In genomic region chr14:8332314-8333252, GRCm38 (mm10) we compare ENCODE assay signal across 19 mouse cellular contexts. TPM values are rescaled to one million over a fixed set of nuclear protein-coding genes. Genes with fewer than 3 reads are reported as not detected.
DNase-seq lines count a peak whose midpoint lies in the region; ATAC-seq lines count a peak whose summit lies in the region.
"Had no signal": no experiment of that assay in that cellular context is flagged by ENCODE, and none has a peak within 500 bp of the region (broad histone marks: within the 10 kb centered on the region; RNA-seq: fewer than 3 reads in every experiment).

No protein-coding gene starts in this region.

- H3K36me3 ChIP-seq in hindbrain, embryonic 10.5 days = no peaks in the 10 kb centered on the region
- H3K36me3 ChIP-seq in hindbrain, embryonic 16.5 days (ENCODE audit: control insufficient read depth, insufficient read depth, low read length) = no peaks in the 10 kb centered on the region
- H3K36me3 ChIP-seq in kidney, embryonic 16.5 days (ENCODE audit: insufficient read depth, low read length) = no peaks in the 10 kb centered on the region
- H3K36me3 ChIP-seq in forebrain, embryonic 16.5 days (ENCODE audit: control insufficient read depth, insufficient read depth) = no peaks in the 10 kb centered on the region
- H3K36me3 ChIP-seq: limb, embryonic 12.5 days; lung, embryonic 15.5 days; midbrain, embryonic 10.5 days had no signal

- no peak for ATAC-seq in hindbrain, embryonic 16.5 days
- ATAC-seq in kidney, embryonic 16.5 days (ENCODE audit: low FRiP score, low TSS enrichment) = 0 out of 2 replicates have a peak, but pooled peaks have one; percentile 4
- no peak for ATAC-seq in forebrain, embryonic 16.5 days

- WGBS in hindbrain, embryonic 10.5 days = 84% methylated on average over 11 of the region's 11 CpGs
- WGBS in hindbrain, embryonic 16.5 days = 88% methylated on average over 11 of the region's 11 CpGs
- 65% methylated on average over 11 of the region's 11 CpGs for WGBS in kidney, embryonic 16.5 days
- 88% methylated on average over 11 of the region's 11 CpGs for WGBS in forebrain, embryonic 16.5 days

- H3K4me1 ChIP-seq in hindbrain, embryonic 10.5 days (replicated peaks) = peaks cover 27% of the 10 kb centered on the region
- H3K4me1 ChIP-seq in hindbrain, embryonic 16.5 days (ENCODE audit: control insufficient read depth, insufficient read depth, low read depth, low read length) = peaks cover 8% of the 10 kb centered on the region
- peaks cover 57% of the 10 kb centered on the region for H3K4me1 ChIP-seq in kidney, embryonic 16.5 days (ENCODE audit: insufficient read depth, low read length)
- H3K4me1 ChIP-seq in forebrain, embryonic 16.5 days (replicated peaks; ENCODE audit: control insufficient read depth, insufficient read depth, low read length) = peaks cover 16% of the 10 kb centered on the region

- H3K27me3 ChIP-seq in hindbrain, embryonic 10.5 days (ENCODE audit: insufficient read depth, poor library complexity, severe bottlenecking) = no peaks in the 10 kb centered on the region; the same call in 1 of the 2 replicates
- H3K27me3 ChIP-seq in hindbrain, embryonic 16.5 days (replicated peaks; ENCODE audit: control insufficient read depth, insufficient read depth, low read length) = no peaks in the 10 kb centered on the region
- no peaks in the 10 kb centered on the region; the same call in 1 of the 2 replicates for H3K27me3 ChIP-seq in kidney, embryonic 16.5 days (ENCODE audit: insufficient read depth, low read length)
- H3K27me3 ChIP-seq in forebrain, embryonic 16.5 days (replicated peaks; ENCODE audit: control insufficient read depth, insufficient read depth, low read length) = no peaks in the 10 kb centered on the region
- H3K27me3 ChIP-seq: CH12.LX; forebrain, embryonic 13.5 days; limb, embryonic 12.5 days; lung, embryonic 15.5 days had no signal

- no peak overlapping the region for H3K9ac ChIP-seq in hindbrain, embryonic 16.5 days (ENCODE audit: low read depth, low read length)
- H3K9ac ChIP-seq in kidney, embryonic 16.5 days (replicated peaks; ENCODE audit: low read length) = no peak overlapping the region
- no peak overlapping the region for H3K9ac ChIP-seq in forebrain, embryonic 16.5 days (replicated peaks; ENCODE audit: low read depth, low read length)
- H3K9ac ChIP-seq: forebrain, embryonic 13.5 days; limb, embryonic 12.5 days; liver, embryonic 14.5 days; lung, embryonic 15.5 days had no signal

- no peaks in the 10 kb centered on the region for H3K9me3 ChIP-seq in hindbrain, embryonic 10.5 days
- H3K9me3 ChIP-seq in hindbrain, embryonic 16.5 days (ENCODE audit: control insufficient read depth, low read length) = no peaks in the 10 kb centered on the region
- no peaks in the 10 kb centered on the region; the same call in 1 of the 2 replicates for H3K9me3 ChIP-seq in kidney, embryonic 16.5 days (ENCODE audit: low read length)
- H3K9me3 ChIP-seq in forebrain, embryonic 16.5 days (ENCODE audit: control insufficient read depth, low read length) = no peaks in the 10 kb centered on the region
- H3K9me3 ChIP-seq: forebrain, embryonic 13.5 days; limb, embryonic 12.5 days; lung, embryonic 15.5 days; midbrain, embryonic 10.5 days had no signal

- no peak overlapping the region for H3K4me2 ChIP-seq in hindbrain, embryonic 16.5 days (ENCODE audit: low read length)
- H3K4me2 ChIP-seq in kidney, embryonic 16.5 days (replicated peaks; ENCODE audit: low read depth, low read length) = no peak overlapping the region
- H3K4me2 ChIP-seq in forebrain, embryonic 16.5 days (ENCODE audit: low read length) = no peak overlapping the region
- H3K4me2 ChIP-seq: forebrain, embryonic 13.5 days; limb, embryonic 12.5 days; lung, embryonic 15.5 days had no signal

- peak overlapping the region; percentile 53; the same call in 1 of the 2 replicates for H3K27ac ChIP-seq in hindbrain, embryonic 10.5 days
- H3K27ac ChIP-seq in hindbrain, embryonic 16.5 days (ENCODE audit: low read depth, low read length) = no peak overlapping the region
- H3K27ac ChIP-seq in kidney, embryonic 16.5 days (ENCODE audit: low read length) = peak overlapping the region; percentile 88
- H3K27ac ChIP-seq in forebrain, embryonic 16.5 days (ENCODE audit: low read length) = no peak overlapping the region
- H3K27ac ChIP-seq: forebrain, embryonic 13.5 days; limb, embryonic 12.5 days; liver, embryonic 14.5 days; lung, embryonic 15.5 days; macrophage; midbrain, embryonic 10.5 days had no signal

- no peak for DNase-seq in hindbrain, embryonic 10.5 days (ENCODE audit: low spot score)
- peak; percentile 87 for DNase-seq in kidney, adult 11 months
- no peak for DNase-seq in thymus, postnatal 25 days
- no peak for DNase-seq in cerebellum, adult 9-11 months
- no peak for DNase-seq in ovary, postnatal 14 days (ENCODE audit: low spot score)
- DNase-seq: adrenal gland, adult 2 months; gastrocnemius, postnatal 36 days; right cerebral cortex, adult 18-20 months had no signal

- H3K4me3 ChIP-seq in hindbrain, embryonic 10.5 days = no peak overlapping the region
- no peak overlapping the region for H3K4me3 ChIP-seq in hindbrain, embryonic 16.5 days (ENCODE audit: low read length)
- no peak overlapping the region for H3K4me3 ChIP-seq in kidney, embryonic 16.5 days (ENCODE audit: low read length)
- no peak overlapping the region for H3K4me3 ChIP-seq in forebrain, embryonic 16.5 days (replicated peaks; ENCODE audit: low read length)
- H3K4me3 ChIP-seq: forebrain, embryonic 13.5 days; limb, embryonic 12.5 days; lung, embryonic 15.5 days; midbrain, embryonic 10.5 days had no signal

RNA-seq across cellular contexts. Expression of gene Fam107a, which starts 14.8 kb away (rescaled TPM):
- polyA plus RNA-seq in hindbrain, embryonic 10.5 days (2016; fragmentation: Nextera tagmentation; extraction: Ambion mirVana) = 0.24 and 0.78 TPM in 2 replicates
- 0.89 and 1.2 TPM in 2 replicates for polyA plus RNA-seq in hindbrain, embryonic 16.5 days (2015; fragmentation: Nextera tagmentation; extraction: Ambion mirVana)
- polyA plus RNA-seq in kidney, embryonic 16.5 days (2015; fragmentation: Nextera tagmentation; extraction: Ambion mirVana) = 7.8 TPM in 2 replicates
- 0.54 and 0.73 TPM in 2 replicates for polyA plus RNA-seq in forebrain, embryonic 16.5 days (2015; fragmentation: Nextera tagmentation; extraction: Ambion mirVana)
- polyA plus RNA-seq: macrophage had no signal

RNA-seq across cellular contexts. Expression of gene Oit1, which starts 46.0 kb away (rescaled TPM):
- 0.21 TPM in 1 of 2 replicates, not detected in the other for polyA plus RNA-seq in hindbrain, embryonic 10.5 days (2016; fragmentation: Nextera tagmentation; extraction: Ambion mirVana)
- not detected in 2 replicates for polyA plus RNA-seq in hindbrain, embryonic 16.5 days (2015; fragmentation: Nextera tagmentation; extraction: Ambion mirVana)
- 1.8 and 2.0 TPM in 2 replicates for polyA plus RNA-seq in kidney, embryonic 16.5 days (2015; fragmentation: Nextera tagmentation; extraction: Ambion mirVana)
- polyA plus RNA-seq in forebrain, embryonic 16.5 days (2015; fragmentation: Nextera tagmentation; extraction: Ambion mirVana) = not detected in 2 replicates
- polyA plus RNA-seq: adrenal gland, adult 2 months; forebrain, embryonic 13.5 days; limb, embryonic 12.5 days; macrophage; neural tube, embryonic 11.5 days had no signal

Comparison
In these comparisons a context has a peak if more than half of its experiments do, and no peak if none do; other contexts are left out.
1. H3K27ac ChIP-seq: peak in hindbrain, embryonic 10.5 days (single experiment) and kidney, embryonic 16.5 days (single experiment); none in hindbrain, embryonic 16.5 days (single experiment) and forebrain, embryonic 16.5 days (single experiment).